ENCODE assay signal across 8 mouse cellular contexts in the genomic region with DNA sequence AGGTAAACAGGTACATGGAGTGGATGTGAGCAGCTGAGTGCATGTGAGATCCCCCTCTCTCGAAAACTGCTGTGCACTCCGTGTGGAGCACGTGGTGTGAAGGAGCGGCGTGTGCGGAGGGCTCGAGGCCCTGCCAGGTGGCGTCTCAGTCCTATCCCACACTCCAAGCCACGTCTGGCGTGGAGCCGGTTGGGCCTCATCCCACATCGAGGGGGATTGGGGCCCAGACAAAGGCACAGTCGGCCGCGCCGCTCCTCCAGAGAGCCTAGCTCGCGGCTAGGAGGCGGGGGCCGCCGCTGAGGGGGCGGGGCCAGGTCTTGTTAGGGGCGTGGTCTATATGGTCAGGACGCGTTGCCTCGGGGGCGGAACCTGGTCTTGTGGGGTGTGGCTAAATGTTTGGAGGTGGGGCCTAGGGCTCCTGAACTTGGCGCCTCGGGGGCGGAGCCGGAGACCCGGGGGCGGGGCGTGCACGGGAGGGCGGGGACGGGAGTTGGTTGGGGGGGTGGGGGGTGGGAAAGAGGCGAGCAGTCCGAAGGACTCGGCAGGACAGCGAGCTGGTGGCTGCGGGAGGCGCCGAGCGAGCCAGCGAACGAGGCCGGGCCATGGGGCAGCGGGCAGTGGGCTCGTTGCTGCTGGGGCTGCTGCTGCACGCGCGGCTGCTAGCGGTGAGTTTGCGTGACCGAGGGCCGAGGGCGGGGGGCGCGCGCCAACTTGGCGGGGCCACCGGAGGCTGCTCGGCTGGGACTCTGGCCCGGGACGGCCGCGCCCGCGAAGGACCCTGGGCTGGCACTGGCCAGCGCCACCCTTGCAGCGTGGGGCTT. TPM values are rescaled to one million over a fixed set of nuclear protein-coding genes. Genes with fewer than 3 reads are reported as not detected.
DNase-seq lines count a peak whose midpoint lies in the region; ATAC-seq and TF ChIP-seq lines count a peak whose summit lies in the region.

Gene Hspg2 (plus strand): TSS at position 510 of the 821 bp plus-strand sequence.

- peak within 1 kb of the TSS; percentile 50 to 84 (median 72) for H3K4me3 ChIP-seq in CH12.LX (replicated peaks in 1 of 3; ENCODE audit: low read depth in 2 of 3, low read length in 2 of 3, poor library complexity in 1 of 3)
- H3K4me3 ChIP-seq in forebrain, embryonic 11.5 days (ENCODE audit: low read depth, low read length): peak within 1 kb of the TSS; percentile 59
- peak within 1 kb of the TSS; percentile 79 for H3K4me3 ChIP-seq in heart, embryonic 15.5 days
- peak within 1 kb of the TSS; percentile 61 for H3K4me3 ChIP-seq in liver, embryonic 12.5 days
- H3K4me3 ChIP-seq in stomach, embryonic 14.5 days (ENCODE audit: low read depth, low read length): peak within 1 kb of the TSS; percentile 88

- peak within 1 kb of the TSS; percentile 51; the same call in 1 of the 2 replicates for H3K9ac ChIP-seq in CH12.LX (ENCODE audit: insufficient read depth, low read depth)
- H3K9ac ChIP-seq in forebrain, embryonic 11.5 days (ENCODE audit: low read length): peak within 1 kb of the TSS; percentile 67
- H3K9ac ChIP-seq in heart, embryonic 15.5 days: peak within 1 kb of the TSS; percentile 90
- H3K9ac ChIP-seq in liver, embryonic 12.5 days: peak within 1 kb of the TSS; percentile 66
- H3K9ac ChIP-seq in stomach, embryonic 14.5 days (replicated peaks; ENCODE audit: low read depth, low read length): peak within 1 kb of the TSS; percentile 86

- no peaks in the 10 kb centered on the region for H3K9me3 ChIP-seq in CH12.LX (replicated peaks; ENCODE audit: low read length)
- no peaks in the 10 kb centered on the region for H3K9me3 ChIP-seq in forebrain, embryonic 11.5 days (ENCODE audit: control insufficient read depth, low read length)
- no peaks in the 10 kb centered on the region for H3K9me3 ChIP-seq in heart, embryonic 15.5 days (replicated peaks)
- H3K9me3 ChIP-seq in liver, embryonic 12.5 days (replicated peaks): no peaks in the 10 kb centered on the region
- H3K9me3 ChIP-seq in stomach, embryonic 14.5 days (ENCODE audit: control insufficient read depth, low read depth, low read length): no peaks in the 10 kb centered on the region

- TF ChIP-seq EP300 in CH12.LX (IDR thresholded peaks at IDR 0.05; ENCODE audit: low read length): no peak

- peak within 1 kb of the TSS; percentile 59 for H3K4me2 ChIP-seq in CH12.LX (ENCODE audit: insufficient read depth, low read depth, poor library complexity, severe bottlenecking)
- H3K4me2 ChIP-seq in forebrain, embryonic 11.5 days (ENCODE audit: low read depth, low read length, severe bottlenecking): peak within 1 kb of the TSS; percentile 92
- H3K4me2 ChIP-seq in heart, embryonic 15.5 days: peak within 1 kb of the TSS; percentile 89
- peak within 1 kb of the TSS; percentile 80 for H3K4me2 ChIP-seq in liver, embryonic 12.5 days
- H3K4me2 ChIP-seq in stomach, embryonic 14.5 days (replicated peaks; ENCODE audit: low read depth, low read length): peak within 1 kb of the TSS; percentile 84

- H3K27ac ChIP-seq in CH12.LX (ENCODE audit: insufficient read depth, low read depth): no peak within 1 kb of the TSS
- H3K27ac ChIP-seq in forebrain, embryonic 11.5 days (ENCODE audit: low read depth, low read length): peak within 1 kb of the TSS; percentile 25; the same call in 1 of the 2 replicates
- H3K27ac ChIP-seq in heart, embryonic 15.5 days: peak within 1 kb of the TSS; percentile 91
- H3K27ac ChIP-seq in liver, embryonic 12.5 days: peak within 1 kb of the TSS; percentile 43; the same call in 1 of the 2 replicates
- peak within 1 kb of the TSS; percentile 77 for H3K27ac ChIP-seq in stomach, embryonic 14.5 days (ENCODE audit: low read length)

- dilution Hi-C loops in CH12.LX (cut with MboI; ENCODE audit: extremely low pct_ligation_motif_present, extremely low pct_unique_long_range_greater_than_20kb, low sequenced_read_pairs): no loop called here

- peaks cover 0 to 4% of the 10 kb centered on the region in 2 experiments for H3K36me3 ChIP-seq in CH12.LX (replicated peaks in 1 of 2; ENCODE audit: control insufficient read depth in 1 of 2, insufficient read depth in 1 of 2, low read length in 1 of 2)
- no peaks in the 10 kb centered on the region for H3K36me3 ChIP-seq in forebrain, embryonic 11.5 days (ENCODE audit: control insufficient read depth, insufficient read depth, low read length)
- H3K36me3 ChIP-seq in heart, embryonic 15.5 days: no peaks in the 10 kb centered on the region
- H3K36me3 ChIP-seq in liver, embryonic 12.5 days: no peaks in the 10 kb centered on the region
- no peaks in the 10 kb centered on the region for H3K36me3 ChIP-seq in stomach, embryonic 14.5 days (ENCODE audit: control insufficient read depth, insufficient read depth, low read length)

- in situ Hi-C loops in CH12.LX (cut with MboI; ENCODE audit: low pct_ligation_motif_present, low pct_unique_long_range_greater_than_20kb, low sequenced_read_pairs): loop anchor here (5.0 kb wide), 1 partner anchor 34 kb away; no protein-coding TSS in a partner anchor

- H3K79me2 ChIP-seq in CH12.LX (replicated peaks; ENCODE audit: control insufficient read depth, extremely low read depth, insufficient read depth, poor library complexity, severe bottlenecking): no peaks in the 10 kb centered on the region

- 1% methylated on average over 60 of the region's 72 CpGs for WGBS in forebrain, embryonic 11.5 days
- WGBS in heart, embryonic 15.5 days: under 1% methylated on average over 69 of the region's 72 CpGs
- 2% methylated on average over 71 of the region's 72 CpGs for WGBS in liver, embryonic 12.5 days (ENCODE audit: insufficient replicate concordance)
- 1% methylated on average over 67 of the region's 72 CpGs for WGBS in stomach, embryonic 14.5 days

- TF ChIP-seq POLR2A in CH12.LX (IDR thresholded peaks at IDR 0.05; ENCODE audit: low read depth, low read length): peak; percentile 65; the same call in 1 of the 2 replicates

- peak; percentile 91 for ATAC-seq in forebrain, embryonic 11.5 days (replicated peaks; ENCODE audit: low FRiP score)
- ATAC-seq in heart, embryonic 15.5 days (replicated peaks; ENCODE audit: insufficient number of reproducible peaks, insufficient read depth, low FRiP score, low read depth): peak; percentile 82
- ATAC-seq in liver, embryonic 12.5 days: peak; percentile 83
- ATAC-seq in stomach, embryonic 14.5 days (ENCODE audit: insufficient number of reproducible peaks, insufficient read depth, low FRiP score, low read depth): peak; percentile 91

- TF ChIP-seq CTCF in CH12.LX (conservative IDR thresholded peaks at IDR 0.05 in 1 of 2, IDR thresholded peaks at IDR 0.05 in 1 of 2; ENCODE audit: low read depth in 2 of 2, low read length in 2 of 2): no peak

- peaks cover 22% of the 10 kb centered on the region for H3K27me3 ChIP-seq in CH12.LX (replicated peaks)
- no peaks in the 10 kb centered on the region for H3K27me3 ChIP-seq in forebrain, embryonic 11.5 days (ENCODE audit: control insufficient read depth, insufficient read depth, low read length)
- no peaks in the 10 kb centered on the region for H3K27me3 ChIP-seq in heart, embryonic 15.5 days
- peaks cover 36% of the 10 kb centered on the region for H3K27me3 ChIP-seq in liver, embryonic 12.5 days (replicated peaks)
- H3K27me3 ChIP-seq in stomach, embryonic 14.5 days (ENCODE audit: control insufficient read depth, insufficient read depth, low read length): no peaks in the 10 kb centered on the region

- peaks cover 11 to 31% of the 10 kb centered on the region in 2 experiments for H3K4me1 ChIP-seq in CH12.LX (ENCODE audit: control insufficient read depth in 1 of 2, insufficient read depth in 2 of 2)
- H3K4me1 ChIP-seq in forebrain, embryonic 11.5 days (replicated peaks; ENCODE audit: control insufficient read depth, insufficient read depth, low read length): peaks cover 20% of the 10 kb centered on the region
- H3K4me1 ChIP-seq in heart, embryonic 15.5 days (replicated peaks): peaks cover 76% of the 10 kb centered on the region
- H3K4me1 ChIP-seq in liver, embryonic 12.5 days: peaks cover 61% of the 10 kb centered on the region
- H3K4me1 ChIP-seq in stomach, embryonic 14.5 days (ENCODE audit: control insufficient read depth, insufficient read depth, low read length): peaks cover 35% of the 10 kb centered on the region

- DNase-seq in CH12.LX (ENCODE audit: extremely low read depth): peak; percentile 94
- DNase-seq in c-Kit-positive CD71-negative TER-119-negative erythroid progenitor cells, embryonic 14.5 days (ENCODE audit: low read depth): peak; percentile 92
- peak; percentile 100 for DNase-seq in forebrain, embryonic 11.5 days (ENCODE audit: low spot score)
- peak; percentile 97 for DNase-seq in kidney, postnatal 14 days
- peak; percentile 89 to 93 for DNase-seq in natural killer cell, adult 2 months (ENCODE audit: low spot score in 2 of 2)

- TF ChIP-seq RAD21 in CH12.LX (IDR thresholded peaks at IDR 0.05; ENCODE audit: low read depth, low read length): no peak

TF ChIP-seq in CH12.LX, 34 proteins besides CTCF, POLR2A, EP300 and RAD21:
- TF ChIP-seq MAFK (IDR thresholded peaks at IDR 0.05; ENCODE audit: insufficient replicate concordance, low read length) (no peak), JUN (IDR thresholded peaks at IDR 0.05; ENCODE audit: insufficient read depth, low read depth, low read length) (no peak), MXI1 (IDR thresholded peaks at IDR 0.05; ENCODE audit: low read depth, low read length) (0 out of 2 replicates have a peak, but pooled peaks have one; percentile 58), BHLHE40 (IDR thresholded peaks at IDR 0.05; ENCODE audit: low read depth, low read length) (0 out of 2 replicates have a peak, but pooled peaks have one; percentile 13), MAX (IDR thresholded peaks at IDR 0.05; ENCODE audit: low read length) (peak; percentile 91), KAT2A (IDR thresholded peaks at IDR 0.05; ENCODE audit: insufficient replicate concordance, low read length) (no peak), USF1 (IDR thresholded peaks at IDR 0.05; ENCODE audit: low read depth, low read length) (peak; percentile 8; the same call in 1 of the 2 replicates), NELFE (IDR thresholded peaks at IDR 0.05; ENCODE audit: low read depth, low read length) (0 out of 2 replicates have a peak, but pooled peaks have one; percentile 23), ZMIZ1 (IDR thresholded peaks at IDR 0.05; ENCODE audit: low read depth, low read length) (no peak), CHD2 (IDR thresholded peaks at IDR 0.05; ENCODE audit: low read length) (no peak)

RNA-seq across cellular contexts. Expression of gene Hspg2, which starts in this region (rescaled TPM):
- total RNA-seq in CH12.LX (2012; rRNA removed) (3.1 and 5.5 TPM in 2 replicates), CH12.LX (2014; rRNA removed) (0.82 and 1.3 TPM in 2 replicates)
- polyA plus RNA-seq in CH12.LX (2012; ENCODE audit: insufficient read length, low read depth): 10.7 and 14.0 TPM in 2 replicates
- polyA plus RNA-seq in forebrain, embryonic 11.5 days (2014; fragmentation: Nextera tagmentation; extraction: Ambion mirVana): 21.0 and 21.3 TPM in 2 replicates
- 41.3 and 56.3 TPM in 2 replicates for polyA plus RNA-seq in heart, embryonic 15.5 days (2015; fragmentation: Nextera tagmentation; extraction: Ambion mirVana)
- polyA plus RNA-seq in liver, embryonic 12.5 days (2016; fragmentation: Nextera tagmentation; extraction: Ambion mirVana): 6.4 and 7.3 TPM in 2 replicates
- 42.6 and 44.1 TPM in 2 replicates for polyA plus RNA-seq in stomach, embryonic 14.5 days (2014; fragmentation: Nextera tagmentation; extraction: Ambion mirVana)
